Mouse (Mus musculus): ENCODE results near the gene Kcnt2. TPM values are rescaled to one million over a fixed set of nuclear protein-coding genes. Genes with fewer than 3 reads are reported as not detected.

Gene Kcnt2
- polyA plus RNA-seq, 1 experiment from 2014 or later: 1.1 TPM

GRCm38 (mm10) chr1:140333702-140334101 lies 87.7 kb downstream of the Kcnt2 start:
- Histone ChIP-seq H3K9me3 (ENCODE audit: control insufficient read depth, low read length) (no peaks in the 10 kb centered on the region), H3K4me3 (ENCODE audit: low read depth, low read length) (no peak overlapping the region), H3K4me1 (ENCODE audit: control insufficient read depth, insufficient read depth, low read length) (no peaks in the 10 kb centered on the region), H3K4me2 (no peak overlapping the region), H3K27ac (ENCODE audit: low read depth, low read length) (no peak overlapping the region), H3K27me3 (ENCODE audit: control insufficient read depth, insufficient read depth, low read length) (no peaks in the 10 kb centered on the region), H3K9ac (ENCODE audit: low read length) (no peak overlapping the region), H3K36me3 (ENCODE audit: control insufficient read depth, insufficient read depth, low read length) (no peaks in the 10 kb centered on the region)
- WGBS: 86% methylated on average over 3 of the region's 3 CpGs
- DNase-seq (ENCODE audit: low spot score, missing footprints): no peak
- no peak for ATAC-seq (ENCODE audit: low FRiP score)

- H3K4me3 ChIP-seq (ENCODE audit: low read depth, low read length): no peak overlapping the region
- no peaks in the 10 kb centered on the region for H3K4me1 ChIP-seq (ENCODE audit: control insufficient read depth, insufficient read depth, low read length)
- DNase-seq (ENCODE audit: low spot score, missing footprints) (no peak), ATAC-seq (ENCODE audit: low FRiP score) (no peak)
- H3K27me3 ChIP-seq (ENCODE audit: control insufficient read depth, insufficient read depth, low read length): no peaks in the 10 kb centered on the region
- no peaks in the 10 kb centered on the region for H3K36me3 ChIP-seq (ENCODE audit: control insufficient read depth, insufficient read depth, low read length)
- no peak overlapping the region for H3K4me2 ChIP-seq
- no peaks in the 10 kb centered on the region for H3K9me3 ChIP-seq (ENCODE audit: control insufficient read depth, low read length)
- no peak overlapping the region for H3K27ac ChIP-seq (ENCODE audit: low read depth, low read length)
- no peak overlapping the region for H3K9ac ChIP-seq (ENCODE audit: low read length)
Measured at GRCm38 (mm10) chr1:140338417-140338816, 92.5 kb downstream of the Kcnt2 start.

GRCm38 (mm10) chr1:140339368-140339767 lies 93.4 kb downstream of the Kcnt2 start:
- Histone ChIP-seq H3K4me3 (ENCODE audit: low read depth, low read length) (no peak overlapping the region), H3K4me2 (no peak overlapping the region), H3K27ac (ENCODE audit: low read depth, low read length) (no peak overlapping the region), H3K9ac (ENCODE audit: low read length) (no peak overlapping the region), H3K36me3 (ENCODE audit: control insufficient read depth, insufficient read depth, low read length) (no peaks in the 10 kb centered on the region), H3K27me3 (ENCODE audit: control insufficient read depth, insufficient read depth, low read length) (no peaks in the 10 kb centered on the region), H3K9me3 (ENCODE audit: control insufficient read depth, low read length) (no peaks in the 10 kb centered on the region), H3K4me1 (ENCODE audit: control insufficient read depth, insufficient read depth, low read length) (no peaks in the 10 kb centered on the region)
- DNase-seq (ENCODE audit: low spot score, missing footprints) (no peak), ATAC-seq (ENCODE audit: low FRiP score) (no peak)
- 85% methylated on average over 4 of the region's 4 CpGs for WGBS

- H3K4me2 ChIP-seq: no peak overlapping the region
- no peak overlapping the region for H3K4me3 ChIP-seq (ENCODE audit: low read depth, low read length)
- WGBS: 44% methylated on average over 2 of the region's 2 CpGs
- H3K9ac ChIP-seq (ENCODE audit: low read length): no peak overlapping the region
- H3K36me3 ChIP-seq (ENCODE audit: control insufficient read depth, insufficient read depth, low read length): no peaks in the 10 kb centered on the region
- no peaks in the 10 kb centered on the region for H3K4me1 ChIP-seq (ENCODE audit: control insufficient read depth, insufficient read depth, low read length)
- no peaks in the 10 kb centered on the region for H3K27me3 ChIP-seq (ENCODE audit: control insufficient read depth, insufficient read depth, low read length)
- no peaks in the 10 kb centered on the region for H3K9me3 ChIP-seq (ENCODE audit: control insufficient read depth, low read length)
- DNase-seq (ENCODE audit: low spot score, missing footprints) (peak; percentile 80), ATAC-seq (ENCODE audit: low FRiP score) (no peak)
- no peak overlapping the region for H3K27ac ChIP-seq (ENCODE audit: low read depth, low read length)
Measured at GRCm38 (mm10) chr1:140364787-140365186, 118.8 kb downstream of the Kcnt2 start.

- H3K9ac ChIP-seq (ENCODE audit: low read length): no peak overlapping the region
- ATAC-seq (ENCODE audit: low FRiP score) (no peak), DNase-seq (ENCODE audit: low spot score, missing footprints) (no peak)
- no peaks in the 10 kb centered on the region for H3K9me3 ChIP-seq (ENCODE audit: control insufficient read depth, low read length)
- no peak overlapping the region for H3K4me2 ChIP-seq
- no peak overlapping the region for H3K27ac ChIP-seq (ENCODE audit: low read depth, low read length)
- no peaks in the 10 kb centered on the region for H3K4me1 ChIP-seq (ENCODE audit: control insufficient read depth, insufficient read depth, low read length)
- H3K36me3 ChIP-seq (ENCODE audit: control insufficient read depth, insufficient read depth, low read length): no peaks in the 10 kb centered on the region
- H3K27me3 ChIP-seq (ENCODE audit: control insufficient read depth, insufficient read depth, low read length): no peaks in the 10 kb centered on the region
- H3K4me3 ChIP-seq (ENCODE audit: low read depth, low read length): no peak overlapping the region
- WGBS: 79% methylated on average over 1 of the region's 1 CpGs
Measured at GRCm38 (mm10) chr1:140373532-140373931, 127.6 kb downstream of the Kcnt2 start.

- H3K4me2 ChIP-seq: no peak overlapping the region
- H3K4me3 ChIP-seq (ENCODE audit: low read depth, low read length): no peak overlapping the region
- no peaks in the 10 kb centered on the region for H3K9me3 ChIP-seq (ENCODE audit: control insufficient read depth, low read length)
- no peaks in the 10 kb centered on the region for H3K4me1 ChIP-seq (ENCODE audit: control insufficient read depth, insufficient read depth, low read length)
- no peak for ATAC-seq (ENCODE audit: low FRiP score)
- no peak overlapping the region for H3K27ac ChIP-seq (ENCODE audit: low read depth, low read length)
- WGBS: 67% methylated on average over 2 of the region's 2 CpGs
- H3K27me3 ChIP-seq (ENCODE audit: control insufficient read depth, insufficient read depth, low read length): no peaks in the 10 kb centered on the region
- no peaks in the 10 kb centered on the region for H3K36me3 ChIP-seq (ENCODE audit: control insufficient read depth, insufficient read depth, low read length)
- H3K9ac ChIP-seq (ENCODE audit: low read length): no peak overlapping the region
- DNase-seq (ENCODE audit: low spot score, missing footprints): no peak
Measured at GRCm38 (mm10) chr1:140378791-140379190, 132.8 kb downstream of the Kcnt2 start.

- Histone ChIP-seq H3K27ac (ENCODE audit: low read depth, low read length) (no peak overlapping the region), H3K27me3 (ENCODE audit: control insufficient read depth, insufficient read depth, low read length) (no peaks in the 10 kb centered on the region), H3K4me2 (no peak overlapping the region), H3K9me3 (ENCODE audit: control insufficient read depth, low read length) (no peaks in the 10 kb centered on the region), H3K36me3 (ENCODE audit: control insufficient read depth, insufficient read depth, low read length) (no peaks in the 10 kb centered on the region), H3K9ac (ENCODE audit: low read length) (no peak overlapping the region), H3K4me1 (ENCODE audit: control insufficient read depth, insufficient read depth, low read length) (no peaks in the 10 kb centered on the region), H3K4me3 (ENCODE audit: low read depth, low read length) (no peak overlapping the region)
- 42% methylated on average over 2 of the region's 2 CpGs for WGBS
- DNase-seq (ENCODE audit: low spot score, missing footprints): no peak
- ATAC-seq (ENCODE audit: low FRiP score): no peak
Measured at GRCm38 (mm10) chr1:140379526-140379925, 133.6 kb downstream of the Kcnt2 start.

GRCm38 (mm10) chr1:140381093-140381492 lies 135.1 kb downstream of the Kcnt2 start:
- no peaks in the 10 kb centered on the region for H3K27me3 ChIP-seq (ENCODE audit: control insufficient read depth, insufficient read depth, low read length)
- H3K4me1 ChIP-seq (ENCODE audit: control insufficient read depth, insufficient read depth, low read length): no peaks in the 10 kb centered on the region
- no peak overlapping the region for H3K4me2 ChIP-seq
- no peaks in the 10 kb centered on the region for H3K9me3 ChIP-seq (ENCODE audit: control insufficient read depth, low read length)
- DNase-seq (ENCODE audit: low spot score, missing footprints) (no peak), ATAC-seq (ENCODE audit: low FRiP score) (no peak)
- no peaks in the 10 kb centered on the region for H3K36me3 ChIP-seq (ENCODE audit: control insufficient read depth, insufficient read depth, low read length)
- no peak overlapping the region for H3K9ac ChIP-seq (ENCODE audit: low read length)
- H3K27ac ChIP-seq (ENCODE audit: low read depth, low read length): no peak overlapping the region
- no peak overlapping the region for H3K4me3 ChIP-seq (ENCODE audit: low read depth, low read length)
- 91% methylated on average over 3 of the region's 3 CpGs for WGBS

- H3K27me3 ChIP-seq (ENCODE audit: control insufficient read depth, insufficient read depth, low read length): no peaks in the 10 kb centered on the region
- ATAC-seq (ENCODE audit: low FRiP score) (no peak), DNase-seq (ENCODE audit: low spot score, missing footprints) (no peak)
- 91% methylated on average over 4 of the region's 4 CpGs for WGBS
- no peak overlapping the region for H3K4me3 ChIP-seq (ENCODE audit: low read depth, low read length)
- no peaks in the 10 kb centered on the region for H3K4me1 ChIP-seq (ENCODE audit: control insufficient read depth, insufficient read depth, low read length)
- no peak overlapping the region for H3K27ac ChIP-seq (ENCODE audit: low read depth, low read length)
- no peaks in the 10 kb centered on the region for H3K9me3 ChIP-seq (ENCODE audit: control insufficient read depth, low read length)
- H3K9ac ChIP-seq (ENCODE audit: low read length): no peak overlapping the region
- no peak overlapping the region for H3K4me2 ChIP-seq
- H3K36me3 ChIP-seq (ENCODE audit: control insufficient read depth, insufficient read depth, low read length): no peaks in the 10 kb centered on the region
Measured at GRCm38 (mm10) chr1:140390301-140390700, 144.3 kb downstream of the Kcnt2 start.

- Histone ChIP-seq H3K27me3 (ENCODE audit: control insufficient read depth, insufficient read depth, low read length) (no peaks in the 10 kb centered on the region), H3K9me3 (ENCODE audit: control insufficient read depth, low read length) (no peaks in the 10 kb centered on the region), H3K4me1 (ENCODE audit: control insufficient read depth, insufficient read depth, low read length) (no peaks in the 10 kb centered on the region), H3K27ac (ENCODE audit: low read depth, low read length) (no peak overlapping the region), H3K4me3 (ENCODE audit: low read depth, low read length) (no peak overlapping the region), H3K9ac (ENCODE audit: low read length) (no peak overlapping the region), H3K4me2 (no peak overlapping the region), H3K36me3 (ENCODE audit: control insufficient read depth, insufficient read depth, low read length) (no peaks in the 10 kb centered on the region)
- ATAC-seq (ENCODE audit: low FRiP score) (no peak), DNase-seq (ENCODE audit: low spot score, missing footprints) (no peak)
Measured at GRCm38 (mm10) chr1:140397756-140398155, 151.8 kb downstream of the Kcnt2 start.
